Mouse (Mus musculus) cerebellum, postnatal 14 days (tissue): ENCODE measurements around the gene Gamt.

Experiments
- DNase-seq, 2 experiments: peaks; one replicate each; pipeline ENCODE4 v3.0.0; 2021; ENCODE audit warnings: mixed read lengths in 2 of 2

Gamt gene

GRCm38 (mm10) chr10:80285222-80286070, 24.6 kb upstream of the Gamt start:
- no peak for DNase-seq

- DNase-seq, result peak; percentile 16 to 46
Observed at GRCm38 (mm10) chr10:80282481-80283441, 21.9 kb upstream of the Gamt start.

- peak; percentile 51 to 55 for DNase-seq
Observed at GRCm38 (mm10) chr10:80281921-80282371, 21.1 kb upstream of the Gamt start.

GRCm38 (mm10) chr10:80281304-80281703, 20.5 kb upstream of the Gamt start:
- DNase-seq, result no peak

GRCm38 (mm10) chr10:80279273-80279672, 18.5 kb upstream of the Gamt start:
- DNase-seq, result no peak

GRCm38 (mm10) chr10:80278390-80278789, 17.6 kb upstream of the Gamt start:
- no peak for DNase-seq

- no peak for DNase-seq
Observed at GRCm38 (mm10) chr10:80276238-80276637, 15.4 kb upstream of the Gamt start.

GRCm38 (mm10) chr10:80273847-80274246, 13.0 kb upstream of the Gamt start:
- no peak for DNase-seq

GRCm38 (mm10) chr10:80271870-80272585, 11.2 kb upstream of the Gamt start:
- no peak for DNase-seq

GRCm38 (mm10) chr10:80271186-80271843, 10.5 kb upstream of the Gamt start:
- no peak for DNase-seq

- DNase-seq, result peak in 1 of 2 experiments; percentile 54
Observed at GRCm38 (mm10) chr10:80270734-80271181, 9.9 kb upstream of the Gamt start.

- no peak for DNase-seq
Observed at GRCm38 (mm10) chr10:80270099-80270498, 9.3 kb upstream of the Gamt start.

GRCm38 (mm10) chr10:80265149-80265486, 4.3 kb upstream of the Gamt start:
- no peak for DNase-seq

GRCm38 (mm10) chr10:80264341-80265148, 3.7 kb upstream of the Gamt start:
- DNase-seq, result peak; percentile 99 to 100

GRCm38 (mm10) chr10:80262776-80263365, 2.1 kb upstream of the Gamt start:
- no peak for DNase-seq

GRCm38 (mm10) chr10:80262169-80262568, 1.4 kb upstream of the Gamt start:
- DNase-seq, result no peak

- peak; percentile 91 to 97 for DNase-seq
Observed at GRCm38 (mm10) chr10:80261585-80261968, 765 bp upstream of the Gamt start.

- peak; percentile 86 to 92 for DNase-seq
Observed at GRCm38 (mm10) chr10:80259861-80260641, 761 bp downstream of the Gamt start.

GRCm38 (mm10) chr10:80259463-80259805, 1.4 kb downstream of the Gamt start:
- DNase-seq, result no peak
